Mouse (Mus musculus) naive thymus-derived CD4-positive, alpha-beta T cell, adult 2 months (primary cell): ENCODE results near the gene Stx1a.

ENCODE experiments used
- DNase-seq: peaks from one replicate; pipeline ENCODE4 v3.0.0-alpha.2; 2011; ENCODE audit warnings: low read depth

The Stx1a gene

DNA sequence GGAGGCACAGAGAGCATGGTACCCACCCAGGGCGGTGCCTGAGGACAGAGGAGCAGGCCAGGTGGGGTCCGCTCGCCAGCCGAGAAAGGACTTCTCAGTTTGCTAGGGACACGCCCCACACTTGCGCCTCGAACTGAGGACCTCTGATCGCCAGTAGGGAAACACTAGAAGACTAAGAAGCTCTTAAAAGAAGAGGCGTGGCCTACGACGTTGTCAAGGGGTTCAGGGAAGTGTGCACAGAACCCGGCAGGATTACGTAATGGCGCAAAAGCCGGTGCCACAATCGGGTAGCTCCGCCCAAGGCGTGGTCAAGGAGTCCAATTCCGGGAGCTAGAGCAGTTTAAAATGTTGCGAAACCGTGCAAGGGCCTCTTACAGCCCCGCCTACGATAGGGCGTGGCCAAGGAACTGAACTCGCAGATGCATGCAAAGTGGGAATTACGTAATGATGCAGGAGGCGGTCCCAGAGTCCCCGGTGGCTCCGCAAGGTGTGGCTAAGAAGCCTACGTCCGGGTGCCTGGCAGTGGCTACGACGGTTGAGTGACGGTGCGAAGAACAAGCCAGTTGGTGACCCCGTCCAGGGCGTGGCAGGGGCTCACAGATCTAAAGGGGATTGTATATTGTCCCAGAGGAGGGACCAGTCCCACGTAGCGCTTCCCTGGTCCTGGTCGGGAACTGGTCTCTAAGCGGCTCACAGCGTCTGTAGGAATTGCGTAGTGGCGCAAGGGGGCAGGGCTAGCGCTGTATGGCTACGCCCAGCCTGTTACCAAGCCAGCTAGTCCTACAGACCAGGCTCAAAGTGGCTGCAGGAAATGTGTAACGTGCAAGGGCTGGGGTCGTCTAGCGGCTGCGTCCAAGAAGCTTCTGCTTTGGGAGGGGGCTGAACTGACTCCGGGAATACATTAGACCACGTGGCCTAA, 14.4 kb upstream of the Stx1a start, which contains the start of gene Abhd11:
Gene Abhd11, plus strand, starts transcription at position 482 of the 919 bp plus-strand sequence.
- peak; percentile 100 for DNase-seq

DNA sequence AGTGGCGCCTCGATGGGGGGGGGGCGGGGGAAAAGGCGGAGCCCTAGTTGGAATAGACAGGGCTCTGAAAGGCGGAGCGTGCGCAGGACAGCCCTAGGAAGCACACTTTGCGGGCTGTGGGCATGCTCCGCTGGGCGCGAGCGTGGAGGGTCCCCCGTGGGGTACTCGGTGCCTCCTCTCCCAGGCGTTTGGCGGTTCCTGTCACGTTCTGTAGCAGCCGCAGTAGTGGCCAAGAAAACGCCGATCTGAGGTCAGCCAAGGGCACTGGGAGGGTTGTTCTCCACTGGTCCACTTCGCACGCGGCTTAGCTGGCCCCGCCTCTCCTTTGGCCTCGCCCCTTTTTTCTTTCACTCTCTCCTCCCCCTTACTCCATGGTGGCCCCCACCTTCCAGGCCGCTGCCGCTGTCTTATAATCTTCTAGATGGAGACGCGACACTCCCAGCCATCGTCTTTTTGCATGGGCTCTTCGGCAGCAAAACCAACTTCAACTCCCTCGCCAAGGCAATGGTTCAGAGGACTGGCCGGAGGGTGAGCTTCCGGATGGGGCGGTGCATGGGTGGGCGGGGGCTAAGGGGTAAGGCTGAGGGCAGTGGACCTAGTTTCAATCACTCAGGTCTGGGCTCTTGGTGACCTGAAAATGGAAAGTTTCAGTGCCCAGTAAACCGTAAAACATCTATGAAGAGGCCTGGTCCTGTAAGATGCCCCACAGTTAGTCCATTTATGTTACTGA, 13.5 kb upstream of the Stx1a start:
- peak; percentile 96 for DNase-seq

DNA sequence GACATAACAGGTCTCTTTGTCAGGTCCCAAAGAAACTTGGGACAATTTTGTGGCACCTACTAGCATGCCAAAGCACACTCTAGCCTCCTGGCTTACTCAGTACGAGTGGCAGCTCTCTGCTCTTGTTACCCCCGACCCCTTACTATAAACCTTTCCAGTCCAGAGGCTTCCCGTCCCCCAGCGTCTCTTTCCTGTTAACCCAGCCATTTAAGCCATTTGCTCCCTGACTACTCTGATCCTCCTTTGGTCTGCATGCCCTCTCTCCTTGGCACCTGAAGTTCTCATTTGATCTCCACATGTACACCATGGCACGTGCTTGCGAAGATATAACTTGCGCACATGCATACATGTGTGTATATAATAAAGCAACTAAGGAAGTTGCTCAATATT, 13.0 kb upstream of the Stx1a start:
- DNase-seq: no peak

DNA sequence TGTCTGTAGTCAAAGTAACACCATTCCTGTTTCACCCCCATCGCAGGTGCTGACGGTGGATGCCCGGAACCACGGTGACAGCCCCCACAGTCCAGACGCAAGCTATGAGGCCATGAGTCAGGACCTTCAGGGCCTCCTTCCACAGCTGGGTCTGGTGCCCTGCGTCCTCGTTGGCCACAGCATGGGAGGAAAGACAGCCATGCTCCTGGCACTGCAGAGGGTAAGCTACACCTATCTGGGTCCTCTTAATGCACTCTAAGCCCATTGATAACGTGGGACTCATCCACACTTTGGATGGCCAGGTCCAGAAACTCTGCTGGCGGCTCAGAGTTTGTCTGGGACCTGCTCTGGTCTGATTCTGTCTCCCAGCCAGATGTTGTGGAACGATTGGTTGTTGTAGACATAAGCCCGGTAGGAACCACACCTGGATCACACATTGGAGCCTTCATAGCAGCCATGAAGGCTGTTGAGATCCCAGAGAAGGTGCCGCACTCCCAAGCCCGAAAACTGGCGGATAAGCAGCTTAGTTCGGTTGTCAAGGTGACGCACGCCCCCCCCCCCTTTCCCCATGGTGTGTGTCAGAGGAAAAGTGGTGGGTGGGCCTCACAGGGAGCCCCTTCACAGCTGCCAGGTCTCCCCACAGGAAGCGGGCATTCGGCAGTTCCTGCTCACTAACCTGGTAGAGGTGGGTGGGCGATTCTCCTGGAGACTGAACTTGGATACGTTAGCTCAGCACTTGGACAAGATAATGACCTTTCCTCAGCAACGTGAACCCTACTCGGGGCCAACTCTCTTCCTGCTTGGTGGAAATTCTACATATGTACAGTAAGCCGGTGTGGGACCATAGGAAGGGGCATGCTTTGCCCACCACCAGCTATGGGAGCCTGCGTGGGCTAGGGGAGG, 12.2 kb upstream of the Stx1a start:
- DNase-seq: no peak

DNA sequence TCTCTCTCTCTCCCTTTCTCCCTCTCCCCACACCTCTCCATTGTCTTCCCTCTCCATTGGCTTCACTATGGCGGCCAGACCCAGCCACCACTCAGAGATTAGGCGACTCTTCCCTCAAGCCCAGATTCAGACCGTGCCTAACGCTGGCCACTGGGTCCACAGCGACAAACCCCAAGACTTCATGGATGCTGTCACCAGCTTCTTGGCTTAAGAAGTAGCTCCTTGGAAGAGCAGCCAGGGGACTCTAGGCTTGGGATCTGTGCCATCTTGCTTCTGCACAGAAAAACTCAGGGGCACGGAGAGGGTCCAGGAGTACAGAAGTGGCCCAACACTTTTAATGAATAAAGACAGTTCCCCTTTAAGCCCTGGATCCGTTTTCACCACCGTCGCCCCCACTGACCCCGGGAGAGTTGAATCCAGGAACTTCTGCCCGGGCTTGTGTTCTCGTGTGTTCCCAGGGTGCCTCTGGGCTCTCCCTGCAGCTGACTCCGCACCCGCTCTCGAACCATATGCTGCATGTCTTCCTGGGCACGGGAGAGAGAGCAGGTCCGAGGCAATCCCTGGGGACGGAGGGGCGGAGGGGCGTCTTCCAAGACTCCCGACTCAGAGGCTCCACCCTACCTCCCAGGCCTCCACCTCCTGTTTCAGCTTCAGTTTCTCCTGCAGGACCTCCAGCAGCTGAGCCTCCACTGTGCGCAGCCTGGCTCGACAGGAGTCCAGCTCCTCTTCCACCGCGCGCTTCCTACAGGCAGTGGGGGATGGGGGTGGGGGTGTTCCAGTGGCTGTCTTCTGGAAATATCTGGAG, 11.3 kb upstream of the Stx1a start:
- DNase-seq: no peak

DNA sequence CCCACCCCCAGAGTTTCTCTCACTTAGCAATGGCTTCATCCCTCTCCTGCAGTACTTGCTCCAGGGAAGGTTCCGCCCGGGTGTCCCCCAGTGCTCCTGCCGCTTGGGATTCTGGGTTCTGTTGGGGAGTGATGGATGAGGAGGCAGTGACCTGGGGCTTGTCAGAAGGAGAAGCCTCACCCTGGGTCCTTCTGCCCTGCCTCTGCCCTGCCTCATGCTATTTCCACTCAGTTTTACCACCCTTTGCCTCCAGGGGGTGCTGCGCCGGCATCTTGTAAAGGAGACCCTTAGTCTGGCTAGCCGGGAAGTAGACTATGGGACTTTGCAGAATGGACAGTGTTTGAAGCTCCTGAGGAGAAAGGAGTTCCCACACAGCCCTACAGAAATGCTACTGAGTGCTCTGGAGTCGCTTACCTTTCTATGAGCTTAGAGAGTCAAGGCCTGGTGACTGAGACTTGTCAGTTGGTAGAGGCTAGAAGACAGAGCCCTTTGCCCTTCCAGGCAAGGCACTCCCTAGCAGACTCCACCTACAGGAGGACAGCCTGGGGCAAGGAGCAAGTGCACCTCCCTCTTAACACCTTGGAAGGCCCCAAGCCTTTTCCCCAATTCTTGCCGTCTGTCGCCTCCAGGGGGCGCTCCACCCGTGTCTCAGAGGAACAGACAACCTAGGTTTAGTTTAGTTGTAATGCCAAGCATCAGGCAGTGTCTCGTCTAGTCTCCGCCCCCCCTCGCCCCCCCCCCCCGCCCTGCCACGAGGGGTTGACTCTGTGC, 10.4 kb upstream of the Stx1a start:
- peak; percentile 92 for DNase-seq

- peak; percentile 94 for DNase-seq
These were observed 7.8 kb upstream of the Stx1a start for GRCm38 (mm10) chr5:135015497-135015896.

DNA sequence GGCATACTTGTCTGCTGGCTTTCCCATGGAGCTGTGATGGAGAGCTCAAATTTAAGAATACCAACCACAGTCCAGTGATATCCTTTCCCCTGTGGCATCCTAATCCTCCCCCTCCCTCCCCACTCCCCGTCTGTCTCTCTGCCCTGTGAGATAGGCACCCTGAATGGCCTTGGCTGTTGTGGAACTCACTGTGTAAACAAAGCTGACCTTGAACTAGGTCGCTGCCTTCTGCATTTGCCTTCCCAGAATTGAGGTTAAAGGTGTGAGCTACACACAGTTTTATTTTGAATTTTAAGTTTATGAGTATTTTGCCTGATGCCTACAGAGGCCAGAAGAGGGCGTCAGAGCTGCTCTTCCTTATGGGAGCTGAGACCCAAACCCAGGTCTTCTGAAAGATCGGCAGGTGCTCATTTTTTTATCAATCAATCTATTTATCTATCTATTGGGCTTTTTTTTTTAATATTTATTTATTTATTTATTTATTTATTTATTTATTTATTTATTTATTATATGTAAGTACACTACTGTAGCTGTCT, 7.0 kb upstream of the Stx1a start:
- DNase-seq: peak; percentile 53

DNA sequence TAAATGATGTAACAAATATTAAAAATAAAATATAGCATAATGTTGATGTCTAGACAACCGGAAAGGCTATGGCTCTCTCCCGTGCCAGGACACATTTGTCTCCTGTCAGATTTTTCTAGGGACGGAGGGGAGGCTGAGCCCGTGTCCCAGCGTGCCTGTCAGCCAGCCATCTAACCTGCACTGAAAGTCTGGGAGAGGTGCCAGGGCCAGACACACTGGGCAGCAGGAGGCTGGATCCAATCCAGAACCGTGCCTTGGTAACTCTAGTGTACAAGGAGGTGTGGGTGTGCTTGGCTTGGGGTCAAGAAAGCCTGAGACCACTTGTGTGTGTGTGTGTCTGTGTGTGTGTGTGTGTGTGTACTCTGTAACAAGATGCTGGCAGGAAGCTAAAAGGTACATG, 1.5 kb upstream of the Stx1a start:
- no peak for DNase-seq

DNA sequence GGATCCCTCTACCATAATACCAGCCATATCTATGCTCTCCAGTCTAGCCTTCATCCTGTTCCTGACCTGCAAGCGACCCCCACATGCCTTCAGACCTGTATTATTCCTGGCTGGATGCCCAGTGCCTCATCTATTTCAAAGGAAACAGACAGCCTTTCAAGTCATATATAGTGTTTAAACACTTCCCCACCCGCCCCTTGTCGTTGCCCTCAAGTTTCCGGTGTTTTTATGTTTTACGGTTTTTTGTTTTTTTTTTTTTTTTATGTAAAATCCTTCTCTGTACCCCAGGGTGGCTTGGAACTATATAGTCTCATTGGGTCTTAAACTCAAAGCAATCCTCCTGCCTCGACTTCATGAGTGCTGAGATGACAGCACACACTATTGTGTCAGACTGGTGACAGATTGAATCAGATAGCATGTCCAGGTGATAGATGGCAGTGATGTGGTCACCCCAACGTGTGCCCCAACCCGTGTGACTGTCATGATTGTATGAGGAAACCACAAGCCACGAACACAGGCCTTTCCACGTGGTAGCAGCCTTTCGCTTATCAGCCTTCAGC, 1.5 kb downstream of the Stx1a start:
- DNase-seq: peak; percentile 90

DNA sequence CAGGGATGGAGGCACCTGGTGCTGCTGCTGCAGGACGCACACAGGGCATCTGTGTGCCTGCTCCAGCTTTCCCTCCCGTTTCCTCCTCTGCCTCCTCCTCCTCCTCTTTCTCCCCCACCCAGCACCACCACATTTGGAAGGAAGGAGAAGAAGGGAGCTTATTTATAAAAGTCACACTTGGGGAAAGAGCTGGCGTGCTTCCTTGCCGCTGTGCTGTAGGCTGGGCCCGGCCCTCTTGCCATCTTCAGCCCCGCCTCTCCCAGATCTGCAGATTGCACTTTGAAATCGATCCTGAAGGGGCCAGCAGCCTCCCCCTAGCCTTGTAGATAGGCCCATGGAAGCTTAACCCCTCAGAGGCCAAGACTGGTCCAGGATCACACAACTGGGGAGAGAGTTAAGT, 2.6 kb downstream of the Stx1a start:
- peak; percentile 44 for DNase-seq

DNA sequence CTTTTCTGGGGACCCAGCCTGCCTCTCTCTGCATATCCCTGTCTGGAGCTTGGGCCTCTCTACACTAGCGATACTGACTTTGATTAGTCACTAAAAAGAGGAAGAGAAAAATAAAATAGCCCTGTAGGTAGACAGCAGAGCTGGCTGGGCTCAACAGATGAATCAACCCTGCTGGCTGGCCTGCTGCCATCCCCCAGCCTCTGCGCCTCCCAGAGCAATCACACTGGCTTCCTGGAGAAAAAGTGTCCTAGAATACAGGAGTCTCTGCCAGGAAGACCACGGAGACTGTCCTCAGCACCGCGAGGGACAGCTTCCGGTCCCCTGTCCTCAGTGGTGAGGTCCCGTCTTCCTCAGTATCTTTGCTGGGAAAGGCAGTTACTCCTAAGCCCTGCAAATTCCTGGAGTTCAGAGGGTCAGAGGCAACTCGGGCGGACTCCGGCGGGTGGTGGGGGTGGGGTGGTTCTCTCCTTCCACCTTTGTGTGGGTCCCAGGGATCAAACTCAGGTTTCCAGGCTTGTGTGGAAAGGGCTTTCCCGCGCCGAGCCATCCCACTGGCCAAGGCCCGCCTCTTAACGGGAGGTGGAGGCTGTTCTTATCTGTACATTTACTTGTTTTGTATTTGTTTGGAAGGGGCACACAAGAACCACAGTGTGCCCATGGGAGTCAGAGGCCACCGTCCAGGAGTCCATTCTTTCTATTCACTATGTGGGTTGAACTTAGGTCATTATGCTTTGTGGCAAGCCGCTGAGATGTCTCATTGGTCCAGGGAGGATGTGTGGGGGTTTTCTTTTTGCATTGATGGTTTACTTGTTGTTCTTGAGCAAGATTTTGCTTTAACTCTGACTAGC, 5.9 kb downstream of the Stx1a start:
- DNase-seq: no peak

- DNase-seq: no peak
These were observed 9.3 kb downstream of the Stx1a start for GRCm38 (mm10) chr5:135032581-135032980.

DNA sequence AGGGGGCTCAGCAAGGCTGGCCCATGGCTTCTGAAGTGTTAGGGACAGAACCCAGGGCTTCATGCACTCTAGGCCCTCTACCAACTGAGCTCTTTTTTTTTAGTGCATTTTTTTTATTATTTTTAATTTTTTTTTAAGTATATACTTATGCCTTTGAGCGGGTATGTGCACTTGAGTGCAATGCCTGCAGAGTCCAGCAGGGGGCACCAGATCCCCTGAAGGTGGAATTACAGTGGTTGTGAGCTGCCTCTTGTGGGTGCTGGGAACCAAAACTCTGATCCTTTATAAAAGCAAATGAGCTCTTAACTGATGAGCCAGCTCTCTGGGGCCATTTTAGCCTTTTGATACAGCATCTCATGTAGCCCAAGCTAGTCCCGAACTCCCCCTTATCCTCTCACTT, 11.3 kb downstream of the Stx1a start:
- no peak for DNase-seq

DNA sequence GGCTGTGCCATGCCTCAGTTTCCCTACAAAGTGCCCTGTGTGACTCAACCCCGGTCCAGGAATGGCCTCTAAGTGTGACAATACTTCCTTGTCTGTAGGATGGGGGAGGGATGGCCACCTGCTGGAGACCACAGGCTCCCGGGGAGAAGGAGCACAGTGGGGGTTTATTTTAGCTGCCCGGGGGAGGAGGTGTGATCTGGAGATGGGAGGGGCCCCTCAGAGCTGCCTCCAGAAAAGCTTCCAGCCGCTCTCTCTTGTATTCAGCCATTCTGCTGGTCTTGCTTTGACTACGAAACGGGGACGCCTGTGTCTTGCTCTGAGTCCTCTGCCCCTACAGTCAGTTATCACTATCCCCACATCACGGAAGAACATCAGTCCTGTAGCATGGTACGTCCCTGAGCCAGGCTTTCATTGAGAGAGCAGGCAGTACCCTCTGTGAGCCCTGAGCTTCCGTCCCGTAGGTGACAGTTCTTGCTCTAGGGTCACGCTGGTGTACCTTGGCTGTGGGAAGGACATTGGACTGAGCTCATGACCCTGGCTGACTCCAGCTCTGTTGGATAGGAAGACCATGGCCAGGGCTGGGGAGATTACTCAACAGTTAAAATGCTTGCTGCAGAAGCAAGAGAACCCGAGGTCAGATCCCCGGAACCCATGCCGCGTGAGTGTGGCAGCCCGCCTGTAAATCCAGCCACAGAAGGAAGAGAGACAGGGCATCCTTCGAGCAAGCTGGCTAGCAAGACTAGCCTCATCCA, 12.5 kb downstream of the Stx1a start:
- DNase-seq: no peak

DNA sequence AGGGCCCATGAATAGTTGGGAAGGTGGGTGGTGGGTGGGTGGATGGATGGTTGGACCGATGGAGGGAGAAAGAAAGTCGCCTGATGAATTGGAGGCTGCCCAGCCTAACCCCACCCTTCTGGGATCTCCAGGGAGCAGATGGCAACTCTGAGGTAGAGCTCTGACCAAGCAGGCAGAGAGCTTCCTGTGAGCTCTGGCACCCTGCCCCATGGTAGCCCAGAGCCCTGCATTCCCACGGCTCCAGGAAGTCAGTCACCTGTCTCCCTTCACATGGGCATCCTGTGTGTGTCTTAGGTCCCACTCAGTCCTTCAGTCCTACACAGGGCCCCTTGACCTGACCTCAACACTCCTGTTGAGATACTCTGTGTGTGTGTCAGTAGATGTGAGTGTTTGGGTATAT, 14.7 kb downstream of the Stx1a start:
- no peak for DNase-seq

DNA sequence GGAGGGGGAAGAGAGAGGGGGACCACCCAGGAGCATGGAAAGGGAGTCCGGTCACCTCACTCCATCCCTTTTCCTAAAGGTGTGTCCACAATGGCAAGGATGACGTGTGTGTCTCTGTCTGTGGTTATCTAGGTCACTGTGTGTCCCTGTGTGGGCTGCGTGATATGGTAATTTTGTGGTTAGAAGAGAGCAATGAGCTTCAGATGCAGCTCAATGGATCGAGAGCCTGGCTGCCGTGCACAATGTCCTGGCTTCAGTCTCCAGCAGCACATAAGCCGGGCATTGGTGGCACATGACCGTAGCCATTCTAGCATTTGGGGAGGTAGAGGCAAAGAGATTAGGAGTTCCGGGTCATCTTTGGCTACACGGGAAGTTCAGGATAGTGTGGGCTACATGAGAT, 16.3 kb downstream of the Stx1a start:
- DNase-seq: no peak

- DNase-seq: no peak
These were observed 16.8 kb downstream of the Stx1a start for GRCm38 (mm10) chr5:135040059-135040458.
